Mouse (Mus musculus) stomach, embryonic 14.5 days (tissue): ENCODE data around the gene Mettl15. TPM values are rescaled to one million over a fixed set of nuclear protein-coding genes. Genes with fewer than 3 reads are reported as not detected.
"Not testable (repeated sequence)": the region's sequence is repeated elsewhere in the genome, so short reads cannot be mapped to it uniquely, and the experiment has no call there.

Experiments used
- ATAC-seq: fragments of 200-750 bp; cut with Nextera tagmentation; 2 replicates; pipeline ENCODE4 v1.8.0; 2017; ENCODE audit warnings: low read depth, moderate TSS enrichment; ENCODE audit not compliant: insufficient number of reproducible peaks, insufficient read depth, low FRiP score
- H3K27ac ChIP-seq: fragments of 300-500 bp; sonication (generic); 2 replicates; pipeline ENCODE4 v1.5.1; 2014; ENCODE audit warnings: mild to moderate bottlenecking, low read length, moderate library complexity, mixed read lengths
- H3K27me3 ChIP-seq: fragments of 300-500 bp; sonication (generic); 2 replicates; pipeline ENCODE4 v1.6.1; 2014; ENCODE audit warnings: low read length, control low read depth, mixed read lengths; ENCODE audit not compliant: control insufficient read depth, insufficient read depth
- H3K36me3 ChIP-seq: fragments of 300-500 bp; sonication (generic); 2 replicates; pipeline ENCODE4 v1.6.1; 2014; ENCODE audit warnings: mild to moderate bottlenecking, control low read depth, low read length, moderate library complexity, mixed read lengths; ENCODE audit not compliant: control insufficient read depth, insufficient read depth
- H3K4me1 ChIP-seq: fragments of 300-500 bp; sonication (generic); 2 replicates; pipeline ENCODE4 v1.6.1; 2014; ENCODE audit warnings: low read length, control low read depth, mixed read lengths; ENCODE audit not compliant: control insufficient read depth, insufficient read depth
- H3K4me2 ChIP-seq: fragments of 300-500 bp; sonication (generic); replicated peaks from 2 replicates; pipeline ENCODE4 v1.6.1; 2014; ENCODE audit warnings: low read depth, low read length, control low read depth
- H3K4me3 ChIP-seq: fragments of 300-500 bp; sonication (generic); 2 replicates; pipeline ENCODE4 v1.5.1; 2014; ENCODE audit warnings: low read depth, low read length, control low read depth
- H3K9ac ChIP-seq: fragments of 300-500 bp; sonication (generic); replicated peaks from 2 replicates; pipeline ENCODE4 v1.6.1; 2014; ENCODE audit warnings: low read depth, mild to moderate bottlenecking, control low read depth, low read length, moderate library complexity, mixed read lengths
- H3K9me3 ChIP-seq: fragments of 300-500 bp; sonication (generic); 2 replicates; pipeline ENCODE4 v1.6.1; 2016; ENCODE audit warnings: low read depth, low read length, control low read depth; ENCODE audit not compliant: control insufficient read depth
- WGBS: fragments of 180-500 bp; shearing (Covaris S2); extraction: QIAGEN DNeasy Blood & Tissue Kit; methylation state at CpG from one replicate; pipeline ENCODE4 v1.1.7; 2014; 5-methylcytosine and 5-hydroxymethylcytosine counted together
- polyA plus RNA-seq: library from polyadenylated mRNA; unstranded; fragments of >200 nt; fragmentation: Nextera tagmentation; extraction: Ambion mirVana; gene quantifications from 2 replicates; pipeline ENCODE4 v1.2.1, GENCODE M21; 2014

Mettl15 gene
- polyA plus RNA-seq, 1 experiment from 2014 or later: 16.7 TPM

DNA sequence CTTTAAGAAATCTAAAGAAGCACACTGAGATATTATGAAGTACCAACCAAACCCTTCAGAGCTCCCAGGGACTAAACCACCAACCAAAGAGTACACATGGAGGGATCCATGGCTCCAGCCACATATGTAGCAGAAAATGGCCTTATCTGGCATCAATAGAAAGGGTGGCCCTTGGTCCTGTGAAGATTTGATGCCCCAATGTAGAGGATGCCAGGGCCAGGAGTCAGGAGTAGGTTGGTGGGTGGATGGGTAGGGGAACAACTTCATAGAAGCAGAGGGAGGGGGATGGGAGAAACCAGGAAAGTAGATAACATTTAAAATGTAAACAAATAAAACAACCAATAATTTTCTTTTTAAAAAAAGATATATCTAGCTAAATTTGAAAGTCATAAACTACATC, 50.1 kb downstream of the Mettl15 start:
- H3K4me3 ChIP-seq: no peak overlapping the region
- H3K4me2 ChIP-seq: no peak overlapping the region
- no peaks in the 10 kb centered on the region for H3K4me1 ChIP-seq
- no peaks in the 10 kb centered on the region for H3K36me3 ChIP-seq
- no peaks in the 10 kb centered on the region for H3K27me3 ChIP-seq
- ATAC-seq: no peak
- H3K9ac ChIP-seq: no peak overlapping the region
- no peak overlapping the region for H3K27ac ChIP-seq
- no peaks in the 10 kb centered on the region for H3K9me3 ChIP-seq

DNA sequence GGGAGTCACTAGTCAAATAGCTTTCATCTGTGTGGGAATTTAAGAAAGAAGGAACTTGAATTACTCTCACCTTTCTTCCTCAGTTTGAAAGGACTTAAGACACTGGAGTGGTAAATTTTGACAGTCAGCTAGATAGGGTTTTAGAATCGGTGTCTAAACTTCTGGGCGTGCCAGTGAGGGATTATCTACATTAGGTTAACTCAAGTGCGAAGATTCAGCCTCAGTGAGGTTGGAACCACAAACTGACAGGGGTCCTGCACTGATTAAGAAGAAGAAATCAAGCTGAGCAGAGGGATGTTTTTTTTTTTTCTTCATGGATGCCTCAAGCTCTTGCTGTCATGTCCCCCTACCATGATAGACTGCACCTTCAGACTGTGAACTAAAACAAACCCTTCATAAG, 53.4 kb downstream of the Mettl15 start:
- Histone ChIP-seq H3K27ac (no peak overlapping the region), H3K9ac (no peak overlapping the region), H3K27me3 (no peaks in the 10 kb centered on the region), H3K36me3 (no peaks in the 10 kb centered on the region), H3K4me2 (no peak overlapping the region), H3K4me3 (no peak overlapping the region), H3K4me1 (no peaks in the 10 kb centered on the region), H3K9me3 (no peaks in the 10 kb centered on the region)
- WGBS: 72% methylated on average over 3 of the region's 3 CpGs
- ATAC-seq: no peak

DNA sequence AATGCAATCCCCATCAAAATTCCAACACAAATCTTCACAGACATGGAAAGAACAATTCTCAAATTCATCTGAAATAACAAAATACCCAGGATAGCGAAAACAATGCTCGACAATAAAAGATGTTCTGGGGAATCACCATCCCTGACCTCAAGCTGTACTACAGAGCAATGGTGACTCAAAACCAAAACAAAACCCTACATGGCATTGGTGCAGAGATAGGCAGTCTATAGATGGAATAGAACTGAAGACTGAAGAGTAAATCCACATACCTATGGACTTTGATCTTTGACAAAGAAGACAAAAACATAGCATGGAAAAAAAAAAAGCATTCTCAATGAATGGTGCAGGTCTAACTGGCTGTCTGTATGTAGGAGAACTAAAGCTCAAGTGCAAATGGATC, 59.1 kb downstream of the Mettl15 start:
- no peak overlapping the region for H3K27ac ChIP-seq
- no peak overlapping the region for H3K9ac ChIP-seq
- H3K36me3 ChIP-seq: no peaks in the 10 kb centered on the region
- no peak overlapping the region for H3K4me3 ChIP-seq
- 92% methylated on average over 2 of the region's 2 CpGs for WGBS
- H3K4me2 ChIP-seq: no peak overlapping the region
- no peaks in the 10 kb centered on the region for H3K4me1 ChIP-seq
- H3K9me3 ChIP-seq: no peaks in the 10 kb centered on the region
- H3K27me3 ChIP-seq: no peaks in the 10 kb centered on the region
- no peak for ATAC-seq

DNA sequence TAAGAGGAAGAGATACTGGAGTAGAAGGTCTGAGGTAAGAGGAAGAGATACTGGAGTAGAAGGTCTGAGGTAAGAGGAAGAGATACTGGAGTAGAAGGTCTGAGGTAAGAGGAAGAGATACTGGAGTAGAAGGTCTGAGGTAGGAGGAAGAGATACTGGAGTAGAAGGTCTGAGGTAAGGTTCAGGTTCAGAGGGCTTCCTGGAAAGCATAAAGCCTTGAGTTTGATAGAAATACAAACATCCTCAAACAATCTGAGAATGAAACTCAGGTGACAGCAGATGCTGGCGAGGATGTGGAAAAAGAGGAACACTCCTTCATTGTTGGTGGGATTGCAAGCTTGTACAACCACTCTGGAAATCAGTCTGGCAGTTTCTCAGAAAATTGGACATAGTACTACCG, 63.9 kb downstream of the Mettl15 start:
- not testable (repeated sequence) for H3K9ac ChIP-seq, H3K36me3 ChIP-seq, H3K4me3 ChIP-seq, H3K27ac ChIP-seq, H3K27me3 ChIP-seq, H3K4me1 ChIP-seq, H3K4me2 ChIP-seq, ATAC-seq, H3K9me3 ChIP-seq
- 86% methylated on average over 1 of the region's 2 CpGs for WGBS

DNA sequence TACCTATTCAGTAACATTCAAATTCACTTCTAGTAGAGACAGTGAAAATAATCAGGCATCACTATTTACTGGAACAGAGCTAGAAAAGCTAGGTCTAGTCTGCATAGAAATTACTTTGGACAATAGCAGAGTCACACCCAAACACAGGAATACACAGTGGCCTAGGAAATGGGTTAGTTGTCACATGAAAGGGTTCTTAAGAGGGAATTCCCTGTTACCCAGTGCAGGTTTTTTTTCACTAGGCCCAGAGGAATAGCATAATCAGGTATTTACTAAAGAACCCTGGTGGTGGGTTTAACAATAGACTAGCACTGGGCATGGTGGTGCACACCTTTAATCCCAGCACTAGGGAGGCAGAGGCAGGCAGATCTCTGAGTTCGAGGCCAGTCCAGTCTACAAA, 69.9 kb downstream of the Mettl15 start:
- not testable (repeated sequence) for ATAC-seq, H3K9me3 ChIP-seq, H3K4me2 ChIP-seq, H3K9ac ChIP-seq, H3K36me3 ChIP-seq, H3K27ac ChIP-seq, H3K27me3 ChIP-seq, H3K4me3 ChIP-seq, H3K4me1 ChIP-seq
- WGBS: 95% methylated on average over 1 of the region's 1 CpGs

DNA sequence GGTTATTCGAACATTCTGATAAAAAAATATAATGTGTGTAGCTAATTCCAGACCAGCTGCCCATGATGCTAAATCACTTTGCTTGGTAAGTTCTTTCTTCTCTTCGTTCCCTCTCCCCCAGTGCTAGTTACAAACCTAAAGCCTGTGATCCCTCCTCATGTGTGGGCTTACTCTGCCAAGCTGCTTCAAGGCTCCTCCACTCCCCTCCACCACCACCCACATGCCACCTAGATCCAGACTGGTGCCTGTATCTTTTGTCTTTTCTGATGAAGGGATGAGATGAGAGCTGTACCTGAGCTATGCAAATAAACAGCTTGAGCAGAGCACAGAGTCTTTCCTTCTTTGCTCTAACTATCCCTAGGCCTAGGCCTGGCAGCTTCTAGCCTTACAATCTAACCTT, 72.5 kb downstream of the Mettl15 start:
- no peak overlapping the region for H3K4me2 ChIP-seq
- no peaks in the 10 kb centered on the region for H3K36me3 ChIP-seq
- H3K9me3 ChIP-seq: no peaks in the 10 kb centered on the region
- H3K4me1 ChIP-seq: no peaks in the 10 kb centered on the region
- no peak overlapping the region for H3K4me3 ChIP-seq
- no peak for ATAC-seq
- no peak overlapping the region for H3K27ac ChIP-seq
- no peaks in the 10 kb centered on the region for H3K27me3 ChIP-seq
- 80% methylated on average over 2 of the region's 2 CpGs for WGBS
- H3K9ac ChIP-seq: no peak overlapping the region

DNA sequence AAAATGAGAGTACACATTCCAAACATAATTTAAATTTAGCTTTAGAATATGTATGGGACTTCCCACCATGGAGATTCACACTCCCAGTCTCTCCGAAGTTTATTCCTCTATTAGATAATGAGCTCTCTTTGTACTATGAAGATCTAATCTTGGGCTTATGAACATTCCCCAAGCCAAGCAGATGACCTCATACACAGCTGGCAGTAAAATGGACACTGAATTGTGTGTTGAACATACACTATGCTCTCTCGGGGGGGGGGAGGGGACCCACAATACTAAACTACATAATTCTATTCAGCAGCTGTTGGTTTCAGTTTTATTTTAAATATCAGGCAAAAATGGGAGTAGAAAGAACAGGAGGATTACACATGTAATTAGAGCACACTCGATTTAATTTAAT, 97.6 kb downstream of the Mettl15 start:
- no peak overlapping the region for H3K4me2 ChIP-seq
- H3K27ac ChIP-seq: no peak overlapping the region
- no peaks in the 10 kb centered on the region for H3K27me3 ChIP-seq
- ATAC-seq: no peak
- no peak overlapping the region for H3K4me3 ChIP-seq
- H3K4me1 ChIP-seq: no peaks in the 10 kb centered on the region
- WGBS: 78% methylated on average over 3 of the region's 3 CpGs
- no peak overlapping the region for H3K9ac ChIP-seq
- H3K9me3 ChIP-seq: no peaks in the 10 kb centered on the region
- no peaks in the 10 kb centered on the region for H3K36me3 ChIP-seq

DNA sequence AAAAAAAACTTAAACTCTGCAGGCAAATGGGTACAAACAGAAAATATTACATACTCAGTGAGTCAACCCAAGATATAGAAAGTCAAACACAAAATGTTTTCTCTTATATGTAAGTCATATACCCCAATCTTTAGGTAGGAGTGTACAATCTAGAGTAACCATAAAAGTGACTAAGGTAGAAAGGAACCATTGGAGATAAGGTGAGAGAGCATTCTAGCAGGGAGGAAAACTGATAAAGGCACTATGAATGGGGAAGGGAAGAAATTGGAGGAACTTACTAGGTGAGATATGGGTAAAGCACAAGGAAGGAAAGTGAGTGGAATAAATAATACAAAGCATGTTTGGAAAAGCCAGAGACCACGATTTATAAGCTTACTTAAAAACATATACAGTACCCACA, 122.0 kb downstream of the Mettl15 start:
- ATAC-seq: no peak
- no peak overlapping the region for H3K4me2 ChIP-seq
- no peak overlapping the region for H3K9ac ChIP-seq
- no peaks in the 10 kb centered on the region for H3K4me1 ChIP-seq
- H3K9me3 ChIP-seq: no peaks in the 10 kb centered on the region
- H3K27ac ChIP-seq: no peak overlapping the region
- H3K36me3 ChIP-seq: no peaks in the 10 kb centered on the region
- H3K4me3 ChIP-seq: no peak overlapping the region
- 69% methylated on average over 1 of the region's 1 CpGs for WGBS
- H3K27me3 ChIP-seq: no peaks in the 10 kb centered on the region

DNA sequence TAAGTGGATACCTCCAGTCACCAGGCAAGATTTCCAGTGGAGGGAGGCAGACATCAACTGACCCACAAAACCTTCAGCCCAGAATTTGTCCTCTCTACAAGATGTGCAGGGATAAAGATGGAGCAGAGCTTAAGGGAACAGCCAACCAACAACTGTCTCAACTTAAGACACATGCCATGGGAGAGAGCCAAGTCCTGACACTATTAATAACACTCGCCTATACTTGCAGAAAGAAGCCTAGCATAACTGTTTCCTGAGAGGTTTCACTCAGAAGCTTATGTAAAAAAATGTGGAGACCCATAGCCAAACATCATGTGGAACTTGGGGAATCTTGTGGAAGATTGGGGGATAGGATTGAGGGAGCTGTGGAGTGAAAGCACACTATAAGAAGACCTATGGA, 124.4 kb downstream of the Mettl15 start:
- no peak overlapping the region for H3K4me3 ChIP-seq
- 88% methylated on average over 1 of the region's 1 CpGs for WGBS
- H3K27ac ChIP-seq: no peak overlapping the region
- H3K27me3 ChIP-seq: no peaks in the 10 kb centered on the region
- no peaks in the 10 kb centered on the region for H3K4me1 ChIP-seq
- no peak overlapping the region for H3K4me2 ChIP-seq
- no peaks in the 10 kb centered on the region for H3K9me3 ChIP-seq
- H3K9ac ChIP-seq: no peak overlapping the region
- H3K36me3 ChIP-seq: no peaks in the 10 kb centered on the region
- no peak for ATAC-seq
